Mouse (Mus musculus) brain, embryonic 14.5 days (tissue): ENCODE measurements around the gene Tgfbrap1.

Experiments
- CTCF ChIP-seq: fragments of 200-500 bp; IDR thresholded peaks from 2 replicates; pipeline ENCODE4 v1.5.1; 2012; ENCODE audit warnings: inconsistent platforms, mild to moderate bottlenecking, moderate library complexity, borderline replicate concordance; ENCODE audit not compliant: insufficient read depth, insufficient read length; ENCODE audit errors: extremely low read depth
- POLR2A ChIP-seq: fragments of 200-500 bp; IDR thresholded peaks from 2 replicates; pipeline ENCODE4 v1.6.1; 2012; ENCODE audit warnings: mild to moderate bottlenecking, inconsistent platforms, borderline replicate concordance; ENCODE audit not compliant: poor library complexity, insufficient read depth, insufficient read length, severe bottlenecking; ENCODE audit errors: extremely low read depth

DNA sequence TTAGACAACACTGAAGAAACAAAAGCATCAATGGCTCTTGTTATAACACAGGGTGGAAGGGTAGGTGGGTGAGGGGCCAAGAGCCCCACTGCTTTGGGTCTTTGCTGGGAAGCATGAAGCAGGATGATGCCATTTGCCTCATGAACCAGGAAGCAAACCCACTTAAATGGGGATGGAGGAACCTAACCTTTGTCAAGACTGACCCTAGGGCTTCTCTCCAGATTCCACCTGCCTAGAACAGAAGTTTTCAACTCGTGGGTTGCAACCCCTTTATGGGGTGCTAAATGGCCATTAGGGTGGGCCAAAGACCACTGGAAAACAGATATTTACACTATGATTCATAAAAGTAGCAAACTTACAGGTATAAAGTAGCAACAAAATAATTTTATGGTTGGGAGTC is 25.9 kb downstream of the Tgfbrap1 start:
- no peak for TF ChIP-seq CTCF
- no peak for TF ChIP-seq POLR2A
